8 mouse cellular contexts compared by ENCODE assay signal in the genomic region with DNA sequence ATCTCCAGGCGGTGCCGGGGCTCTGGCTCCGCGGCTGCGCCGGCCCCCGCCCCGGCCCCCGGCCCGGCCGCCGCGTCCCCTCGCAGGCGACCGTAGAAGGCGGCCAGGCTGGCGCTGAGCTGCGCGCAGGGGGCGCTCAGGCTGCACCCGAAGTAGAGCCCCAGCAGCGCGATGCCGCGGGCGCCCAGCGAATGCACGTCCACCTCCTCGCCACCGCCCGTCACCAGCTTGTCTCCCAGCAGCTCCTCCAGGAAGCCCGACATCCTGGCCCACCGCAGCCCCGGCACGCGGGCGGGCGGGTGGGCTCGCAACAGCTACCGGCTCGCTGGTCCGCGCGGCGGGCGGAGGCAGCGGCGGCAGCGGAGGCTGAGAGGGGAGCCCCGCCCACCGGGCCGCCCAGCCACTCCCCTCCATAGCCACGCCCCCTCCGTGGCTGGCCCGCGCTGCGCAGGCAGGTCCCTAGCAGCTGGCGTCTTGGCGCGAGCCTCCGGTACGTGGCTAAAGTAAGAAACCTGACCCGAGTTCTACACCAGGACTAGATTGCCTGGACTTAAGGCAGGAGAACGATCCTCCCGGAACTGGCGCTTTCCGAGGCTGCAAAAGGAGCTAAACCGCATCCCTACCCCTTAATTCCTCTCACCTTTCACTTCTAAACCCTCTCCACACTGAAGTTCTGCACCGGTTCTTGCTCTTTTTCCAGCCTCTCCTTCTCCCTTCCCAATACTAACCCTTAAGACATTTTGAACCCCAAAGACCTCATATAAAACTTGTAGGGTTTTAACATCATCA. TPM values are rescaled to one million over a fixed set of nuclear protein-coding genes. Genes with fewer than 3 reads are reported as not detected.
DNase-seq lines count a peak whose midpoint lies in the region; ATAC-seq and TF ChIP-seq lines count a peak whose summit lies in the region.

A gene (minus strand): TSS at position 343 of the 789 bp plus-strand sequence.

- H3K36me3 ChIP-seq in erythroblast, embryonic 14.5 days (ENCODE audit: control insufficient read depth), result no peaks in the 10 kb centered on the region
- H3K36me3 ChIP-seq in heart, embryonic 13.5 days, result no peaks in the 10 kb centered on the region
- no peaks in the 10 kb centered on the region for H3K36me3 ChIP-seq in liver, embryonic 16.5 days (ENCODE audit: control insufficient read depth, insufficient read depth)
- H3K36me3 ChIP-seq in neural tube, embryonic 12.5 days, result no peaks in the 10 kb centered on the region
- H3K36me3 ChIP-seq in stomach, postnatal 0 days (ENCODE audit: control insufficient read depth, insufficient read depth, low read length), result no peaks in the 10 kb centered on the region

- peak within 1 kb of the TSS; percentile 93 for H3K27ac ChIP-seq in heart, embryonic 13.5 days (replicated peaks)
- H3K27ac ChIP-seq in liver, embryonic 16.5 days (ENCODE audit: low read length), result 0 out of 2 replicates have a peak within 1 kb of the TSS, but pooled peaks have one; percentile 11
- peak within 1 kb of the TSS; percentile 85 for H3K27ac ChIP-seq in neural tube, embryonic 12.5 days
- H3K27ac ChIP-seq in stomach, postnatal 0 days (replicated peaks), result peak within 1 kb of the TSS; percentile 89

- H3K4me3 ChIP-seq in erythroblast, embryonic 14.5 days (replicated peaks), result peak within 1 kb of the TSS; percentile 67
- peak within 1 kb of the TSS; percentile 91 for H3K4me3 ChIP-seq in heart, embryonic 13.5 days
- peak within 1 kb of the TSS; percentile 68 for H3K4me3 ChIP-seq in liver, embryonic 16.5 days (ENCODE audit: low read depth, low read length)
- peak within 1 kb of the TSS; percentile 86 for H3K4me3 ChIP-seq in neural tube, embryonic 12.5 days
- H3K4me3 ChIP-seq in stomach, postnatal 0 days (ENCODE audit: low read depth, low read length), result peak within 1 kb of the TSS; percentile 90

- no peaks in the 10 kb centered on the region for H3K9me3 ChIP-seq in erythroblast, embryonic 14.5 days (ENCODE audit: control insufficient read depth, low read length)
- H3K9me3 ChIP-seq in heart, embryonic 13.5 days, result no peaks in the 10 kb centered on the region
- H3K9me3 ChIP-seq in liver, embryonic 16.5 days (replicated peaks; ENCODE audit: control insufficient read depth, low read length), result no peaks in the 10 kb centered on the region
- H3K9me3 ChIP-seq in neural tube, embryonic 12.5 days, result no peaks in the 10 kb centered on the region
- no peaks in the 10 kb centered on the region for H3K9me3 ChIP-seq in stomach, postnatal 0 days (ENCODE audit: control insufficient read depth, low read length)

- peaks cover 64% of the 10 kb centered on the region for H3K27me3 ChIP-seq in erythroblast, embryonic 14.5 days (ENCODE audit: control insufficient read depth)
- peaks cover 5% of the 10 kb centered on the region; the same call in 1 of the 2 replicates for H3K27me3 ChIP-seq in heart, embryonic 13.5 days (replicated peaks)
- peaks cover 12% of the 10 kb centered on the region for H3K27me3 ChIP-seq in liver, embryonic 16.5 days (ENCODE audit: control insufficient read depth, insufficient read depth, low read depth, low read length)
- no peaks in the 10 kb centered on the region for H3K27me3 ChIP-seq in neural tube, embryonic 12.5 days (replicated peaks)
- no peaks in the 10 kb centered on the region for H3K27me3 ChIP-seq in stomach, postnatal 0 days (ENCODE audit: control insufficient read depth, insufficient read depth, low read length)

- DNase-seq in brain, embryonic 14.5 days (ENCODE audit: low read depth), result peak; percentile 94
- peak; percentile 97 for DNase-seq in kidney, postnatal 10 days
- DNase-seq in stomach, postnatal 0 days (ENCODE audit: low spot score), result peak; percentile 94

- TF ChIP-seq EP300 in stomach, postnatal 0 days (optimal IDR thresholded peaks at IDR 0.05), result no peak

- WGBS in heart, embryonic 13.5 days, result under 1% methylated on average over 59 of the region's 70 CpGs
- under 1% methylated on average over 69 of the region's 70 CpGs for WGBS in liver, embryonic 16.5 days (ENCODE audit: insufficient replicate concordance)
- WGBS in neural tube, embryonic 12.5 days, result under 1% methylated on average over 66 of the region's 70 CpGs
- under 1% methylated on average over 56 of the region's 70 CpGs for WGBS in stomach, postnatal 0 days

- peak within 1 kb of the TSS; percentile 94 for H3K9ac ChIP-seq in heart, embryonic 13.5 days
- peak within 1 kb of the TSS; percentile 69 for H3K9ac ChIP-seq in liver, embryonic 16.5 days (ENCODE audit: low read depth, low read length)
- peak within 1 kb of the TSS; percentile 90 for H3K9ac ChIP-seq in neural tube, embryonic 12.5 days
- H3K9ac ChIP-seq in stomach, postnatal 0 days (ENCODE audit: low read length), result peak within 1 kb of the TSS; percentile 85

- no peak for TF ChIP-seq CTCF in brain, embryonic 14.5 days (IDR thresholded peaks at IDR 0.05; ENCODE audit: borderline replicate concordance, extremely low read depth, insufficient read depth, insufficient read length)
- peak; percentile 21; the same call in 1 of the 2 replicates for TF ChIP-seq CTCF in stomach, postnatal 0 days (IDR thresholded peaks at IDR 0.05; ENCODE audit: low read depth)

- peak; percentile 83 for ATAC-seq in CD4-positive, CD25-positive, alpha-beta regulatory T cell, adult 4 months
- ATAC-seq in heart, embryonic 13.5 days (ENCODE audit: extremely low read depth, insufficient number of reproducible peaks, low FRiP score, low TSS enrichment), result peak; percentile 88
- ATAC-seq in liver, embryonic 16.5 days (ENCODE audit: low read depth), result peak; percentile 89
- peak; percentile 83 for ATAC-seq in neural tube, embryonic 12.5 days (ENCODE audit: low FRiP score, low read depth)
- peak; percentile 94 for ATAC-seq in stomach, postnatal 0 days (ENCODE audit: low FRiP score, low TSS enrichment)

- peak within 1 kb of the TSS; percentile 93 for H3K4me2 ChIP-seq in heart, embryonic 13.5 days
- peak within 1 kb of the TSS; percentile 96 for H3K4me2 ChIP-seq in liver, embryonic 16.5 days (ENCODE audit: low read depth, low read length)
- peak within 1 kb of the TSS; percentile 88 for H3K4me2 ChIP-seq in neural tube, embryonic 12.5 days (replicated peaks)
- H3K4me2 ChIP-seq in stomach, postnatal 0 days (replicated peaks; ENCODE audit: low read depth), result peak within 1 kb of the TSS; percentile 99

- H3K4me1 ChIP-seq in erythroblast, embryonic 14.5 days (ENCODE audit: control insufficient read depth), result peaks cover 26% of the 10 kb centered on the region
- peaks cover 21% of the 10 kb centered on the region for H3K4me1 ChIP-seq in heart, embryonic 13.5 days
- H3K4me1 ChIP-seq in liver, embryonic 16.5 days (ENCODE audit: control insufficient read depth, low read depth, low read length), result peaks cover 19% of the 10 kb centered on the region
- H3K4me1 ChIP-seq in neural tube, embryonic 12.5 days, result peaks cover 25% of the 10 kb centered on the region
- no peaks in the 10 kb centered on the region for H3K4me1 ChIP-seq in stomach, postnatal 0 days (replicated peaks; ENCODE audit: control insufficient read depth, insufficient read depth)

- TF ChIP-seq POLR2A in brain, embryonic 14.5 days (IDR thresholded peaks at IDR 0.05; ENCODE audit: borderline replicate concordance, extremely low read depth, insufficient read depth, insufficient read length, poor library complexity, severe bottlenecking), result 0 out of 2 replicates have a peak, but pooled peaks have one; percentile 33

RNA-seq across cellular contexts. Expression of the gene that starts here (rescaled TPM):
- 1 to 10 TPM; 1.3 to 2.0 TPM for polyA plus RNA-seq in CD4-positive, CD25-positive, alpha-beta regulatory T cell, adult 4 months (2017; shearing (Covaris generic))
- 33.9 and 40.9 TPM in 2 replicates for polyA plus RNA-seq in brain, embryonic 14.5 days (2012; rRNA removed)
- polyA plus RNA-seq in erythroblast, embryonic 14.5 days (2012), result 0.04 and 0.08 TPM in 2 replicates
- polyA plus RNA-seq in heart, embryonic 13.5 days (2015; fragmentation: Nextera tagmentation; extraction: Ambion mirVana), result 23.2 and 23.6 TPM in 2 replicates
- 2.0 and 2.6 TPM in 2 replicates for polyA plus RNA-seq in liver, embryonic 16.5 days (2015; fragmentation: Nextera tagmentation; extraction: Ambion mirVana)
- polyA plus RNA-seq in neural tube, embryonic 12.5 days (2016; fragmentation: Nextera tagmentation; extraction: Ambion mirVana), result 64.1 and 64.4 TPM in 2 replicates
- polyA plus RNA-seq in stomach, postnatal 0 days (2015; fragmentation: Nextera tagmentation; extraction: Ambion mirVana), result 22.4 and 24.0 TPM in 2 replicates

Comparison
In these comparisons a context has a peak if more than half of its experiments do, and no peak if none do; other contexts are left out.
1. Peak in every context shown above with its lines: DNase-seq, ATAC-seq, H3K4me3 ChIP-seq and H3K27ac ChIP-seq.
2. H3K27ac ChIP-seq: peak in every context shown above with its lines; median percentile 93 in heart, embryonic 13.5 days; 89 in stomach, postnatal 0 days; 85 in neural tube, embryonic 12.5 days; 11 in liver, embryonic 16.5 days.